Mouse (Mus musculus) thymus, adult 2 months (tissue): ENCODE measurements around the gene Nacc2.

Experiments
- CTCF ChIP-seq: fragments of 200-500 bp; IDR thresholded peaks from 2 replicates; pipeline ENCODE4 v1.5.1; 2012; ENCODE audit warnings: mild to moderate bottlenecking, control low read depth, low read length, moderate library complexity, borderline replicate concordance; ENCODE audit not compliant: control insufficient read depth, poor library complexity, insufficient read depth; ENCODE audit errors: extremely low read depth
- POLR2A ChIP-seq: fragments of 200-500 bp; IDR thresholded peaks from 2 replicates; pipeline ENCODE4 v1.6.1; 2012; ENCODE audit warnings: mild to moderate bottlenecking, low read length, control low read depth, moderate library complexity; ENCODE audit not compliant: control insufficient read depth, poor library complexity, insufficient read depth; ENCODE audit errors: extremely low read depth

DNA sequence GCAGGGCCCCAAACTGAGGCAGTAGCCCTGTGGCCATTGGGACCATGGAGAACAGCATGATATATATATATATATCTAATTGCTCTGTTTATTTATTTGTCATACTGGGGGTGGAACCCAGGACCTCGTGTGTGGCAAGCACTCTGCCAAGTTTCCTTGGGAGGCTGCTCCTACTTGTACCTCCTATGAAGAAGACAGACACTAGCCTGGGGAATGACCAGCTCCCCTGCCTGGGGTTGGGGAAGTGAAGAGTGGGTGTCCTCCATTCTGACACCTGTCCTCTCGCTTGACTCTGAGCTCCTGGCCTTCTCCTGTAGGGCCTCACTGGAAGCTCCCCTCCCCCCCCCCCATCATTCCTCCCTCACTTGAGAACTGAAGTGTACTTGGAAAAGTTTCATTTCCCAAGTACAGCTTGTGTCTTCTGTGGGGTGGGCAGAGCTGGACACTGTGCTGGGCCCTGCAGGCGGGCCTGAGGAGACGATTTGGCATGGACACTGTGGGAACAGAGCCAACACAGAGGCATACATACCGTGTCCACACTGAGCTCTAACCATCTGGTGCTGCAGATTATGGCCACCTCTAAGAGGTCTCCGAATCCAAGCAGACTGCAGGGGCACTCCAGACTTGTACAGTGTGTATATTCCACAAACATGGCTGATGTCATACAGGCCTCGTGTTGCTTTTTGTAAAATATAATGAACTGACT is 23.5 kb upstream of the Nacc2 start:
- TF ChIP-seq POLR2A (no peak), CTCF (no peak)
